Mouse (Mus musculus) midbrain, embryonic 11.5 days (tissue): ENCODE measurements at regions not wholly inside any gene's neighbourhood (a gene's known extent, or its start where the extent isn't known, plus 50 kb on each side); places are given as distances from the start of the nearest gene placed in this dataset.

Experiments
- ATAC-seq: fragments of 200-750 bp; cut with Nextera tagmentation; 2 replicates; pipeline ENCODE4 v1.8.0; 2017; ENCODE audit warnings: moderate TSS enrichment, moderate library complexity; ENCODE audit not compliant: low FRiP score
- DNase-seq: peaks from one replicate; pipeline ENCODE4 v3.0.0; 2015; ENCODE audit warnings: low spot score; ENCODE audit errors: missing footprints
- H3K27ac ChIP-seq: fragments of 300-500 bp; sonication (generic); 2 replicates; pipeline ENCODE4 v1.5.1; 2014; ENCODE audit warnings: low read depth, low read length
- H3K27me3 ChIP-seq: fragments of 300-500 bp; sonication (generic); 2 replicates; pipeline ENCODE4 v1.6.1; 2014; ENCODE audit warnings: mild to moderate bottlenecking, low read length, moderate library complexity, mixed read lengths; ENCODE audit not compliant: control insufficient read depth, insufficient read depth
- H3K36me3 ChIP-seq: fragments of 300-500 bp; sonication (generic); 2 replicates; pipeline ENCODE4 v1.6.1; 2014; ENCODE audit warnings: mild to moderate bottlenecking, low read length, moderate library complexity, mixed read lengths; ENCODE audit not compliant: control insufficient read depth, insufficient read depth
- H3K4me1 ChIP-seq: fragments of 300-500 bp; sonication (generic); 2 replicates; pipeline ENCODE4 v1.6.1; 2014; ENCODE audit warnings: low read length; ENCODE audit not compliant: control insufficient read depth, insufficient read depth
- H3K4me2 ChIP-seq: fragments of 300-500 bp; sonication (generic); 2 replicates; pipeline ENCODE4 v1.6.1; 2014; ENCODE audit warnings: mild to moderate bottlenecking, moderate library complexity
- H3K4me3 ChIP-seq: fragments of 300-500 bp; sonication (generic); 2 replicates; pipeline ENCODE4 v1.5.1; 2014; ENCODE audit warnings: low read depth, low read length
- H3K9ac ChIP-seq: fragments of 300-500 bp; sonication (generic); 2 replicates; pipeline ENCODE4 v1.6.1; 2014; ENCODE audit warnings: low read length
- H3K9me3 ChIP-seq: fragments of 300-500 bp; sonication (generic); 2 replicates; pipeline ENCODE4 v1.6.1; 2016; ENCODE audit warnings: low read length; ENCODE audit not compliant: control insufficient read depth
- WGBS: fragments of 180-500 bp; shearing (Covaris S2); extraction: QIAGEN DNeasy Blood & Tissue Kit; methylation state at CpG from one replicate; pipeline ENCODE4 v1.1.7; 2014; 5-methylcytosine and 5-hydroxymethylcytosine counted together

- DNase-seq (no peak), ATAC-seq (no peak)
- H3K27ac ChIP-seq = no peak overlapping the region
- 94% methylated on average over 6 of the region's 6 CpGs for WGBS
- no peak overlapping the region for H3K4me2 ChIP-seq
- no peaks in the 10 kb centered on the region for H3K27me3 ChIP-seq
- H3K4me1 ChIP-seq = no peaks in the 10 kb centered on the region
- no peak overlapping the region for H3K4me3 ChIP-seq
- H3K9me3 ChIP-seq = no peaks in the 10 kb centered on the region
- no peak overlapping the region for H3K9ac ChIP-seq
- H3K36me3 ChIP-seq = no peaks in the 10 kb centered on the region
These were observed 227.6 kb upstream of the Tenm4 start for GRCm38 (mm10) chr7:95943420-95943819.

GRCm38 (mm10) chr7:95952395-95952794, 218.7 kb upstream of the Tenm4 start:
- Histone ChIP-seq H3K36me3 (no peaks in the 10 kb centered on the region), H3K4me1 (no peaks in the 10 kb centered on the region), H3K27me3 (no peaks in the 10 kb centered on the region), H3K27ac (no peak overlapping the region), H3K4me2 (no peak overlapping the region), H3K9me3 (no peaks in the 10 kb centered on the region), H3K9ac (no peak overlapping the region), H3K4me3 (no peak overlapping the region)
- WGBS = 73% methylated on average over 2 of the region's 2 CpGs
- ATAC-seq (no peak), DNase-seq (no peak)

GRCm38 (mm10) chr7:95954511-95954910, 216.5 kb upstream of the Tenm4 start:
- Histone ChIP-seq H3K4me3 (no peak overlapping the region), H3K4me2 (no peak overlapping the region), H3K36me3 (no peaks in the 10 kb centered on the region), H3K27ac (no peak overlapping the region), H3K4me1 (no peaks in the 10 kb centered on the region), H3K9ac (no peak overlapping the region), H3K27me3 (no peaks in the 10 kb centered on the region), H3K9me3 (no peaks in the 10 kb centered on the region)
- DNase-seq = no peak
- no peak for ATAC-seq
- 95% methylated on average over 2 of the region's 2 CpGs for WGBS

- DNase-seq (no peak), ATAC-seq (no peak)
- Histone ChIP-seq H3K4me3 (no peak overlapping the region), H3K9ac (no peak overlapping the region), H3K27me3 (no peaks in the 10 kb centered on the region), H3K4me1 (no peaks in the 10 kb centered on the region), H3K4me2 (no peak overlapping the region), H3K36me3 (no peaks in the 10 kb centered on the region), H3K27ac (no peak overlapping the region), H3K9me3 (no peaks in the 10 kb centered on the region)
- 77% methylated on average over 2 of the region's 2 CpGs for WGBS
These were observed 215.9 kb upstream of the Tenm4 start for GRCm38 (mm10) chr7:95955119-95955518.

- Histone ChIP-seq H3K36me3 (no peaks in the 10 kb centered on the region), H3K27ac (no peak overlapping the region), H3K9ac (no peak overlapping the region), H3K4me3 (no peak overlapping the region), H3K4me1 (no peaks in the 10 kb centered on the region), H3K9me3 (no peaks in the 10 kb centered on the region), H3K27me3 (no peaks in the 10 kb centered on the region), H3K4me2 (no peak overlapping the region)
- ATAC-seq (peak; percentile 44; the same call in 1 of the 2 replicates), DNase-seq (no peak)
- 57% methylated on average over 4 of the region's 4 CpGs for WGBS
These were observed 212.0 kb upstream of the Tenm4 start for GRCm38 (mm10) chr7:95959068-95959467.

GRCm38 (mm10) chr7:95971863-95972262, 199.2 kb upstream of the Tenm4 start:
- H3K4me3 ChIP-seq = no peak overlapping the region
- no peak overlapping the region for H3K9ac ChIP-seq
- ATAC-seq = no peak
- H3K4me2 ChIP-seq = no peak overlapping the region
- no peaks in the 10 kb centered on the region for H3K36me3 ChIP-seq
- no peak overlapping the region for H3K27ac ChIP-seq
- 83% methylated on average over 7 of the region's 7 CpGs for WGBS
- no peaks in the 10 kb centered on the region for H3K27me3 ChIP-seq
- no peak for DNase-seq
- H3K9me3 ChIP-seq = no peaks in the 10 kb centered on the region
- H3K4me1 ChIP-seq = no peaks in the 10 kb centered on the region

- ATAC-seq (no peak), DNase-seq (no peak)
- no peak overlapping the region for H3K27ac ChIP-seq
- no peaks in the 10 kb centered on the region for H3K9me3 ChIP-seq
- 52% methylated on average over 2 of the region's 2 CpGs for WGBS
- H3K36me3 ChIP-seq = no peaks in the 10 kb centered on the region
- H3K4me2 ChIP-seq = no peak overlapping the region
- no peak overlapping the region for H3K9ac ChIP-seq
- H3K4me3 ChIP-seq = no peak overlapping the region
- H3K4me1 ChIP-seq = no peaks in the 10 kb centered on the region
- H3K27me3 ChIP-seq = no peaks in the 10 kb centered on the region
These were observed 197.0 kb upstream of the Tenm4 start for GRCm38 (mm10) chr7:95974085-95974484.

- H3K4me1 ChIP-seq = no peaks in the 10 kb centered on the region
- 55% methylated on average over 10 of the region's 10 CpGs for WGBS
These were observed 179.6 kb upstream of the Tenm4 start for GRCm38 (mm10) chr7:95991250-95992032.

GRCm38 (mm10) chr7:95992033-95992516, 179.0 kb upstream of the Tenm4 start:
- H3K27me3 ChIP-seq = no peaks in the 10 kb centered on the region
- peak; percentile 74 for DNase-seq

More at GRCm38 (mm10) chr7:95991250-95992032, 179.6 kb upstream of the Tenm4 start:
- DNase-seq (peak; percentile 79), ATAC-seq (peak; percentile 86)
- Histone ChIP-seq H3K9ac (no peak overlapping the region), H3K27me3 (no peaks in the 10 kb centered on the region), H3K4me3 (no peak overlapping the region), H3K9me3 (no peaks in the 10 kb centered on the region), H3K4me2 (no peak overlapping the region), H3K27ac (no peak overlapping the region), H3K36me3 (no peaks in the 10 kb centered on the region)

More at GRCm38 (mm10) chr7:95992033-95992516, 179.0 kb upstream of the Tenm4 start:
- Histone ChIP-seq H3K9me3 (no peaks in the 10 kb centered on the region), H3K27ac (no peak overlapping the region), H3K4me1 (no peaks in the 10 kb centered on the region), H3K4me3 (no peak overlapping the region), H3K36me3 (no peaks in the 10 kb centered on the region), H3K4me2 (no peak overlapping the region), H3K9ac (no peak overlapping the region)
- 0 out of 2 replicates have a peak, but pooled peaks have one; percentile 9 for ATAC-seq
- 91% methylated on average over 3 of the region's 3 CpGs for WGBS
